Mouse (Mus musculus): ENCODE data around the gene Rnf149. TPM values are rescaled to one million over a fixed set of nuclear protein-coding genes. Genes with fewer than 3 reads are reported as not detected.
"Not testable (repeated sequence)": the region's sequence is repeated elsewhere in the genome, so short reads cannot be mapped to it uniquely, and the experiment has no call there.

Gene Rnf149
- polyA plus RNA-seq, 1 experiment from 2014 or later, result 31.1 TPM

- H3K27ac ChIP-seq (replicated peaks); H3K9me3 ChIP-seq; H3K4me2 ChIP-seq; H3K9ac ChIP-seq; H3K4me1 ChIP-seq (replicated peaks); H3K36me3 ChIP-seq; H3K4me3 ChIP-seq; H3K27me3 ChIP-seq; ATAC-seq (ENCODE audit: low read depth): not testable (repeated sequence)
- 93% methylated on average over 9 of the region's 9 CpGs for WGBS
These were observed 19.9 kb upstream of the Rnf149 start for GRCm38 (mm10) chr1:39597135-39597534.

GRCm38 (mm10) chr1:39593836-39594235 is 16.6 kb upstream of the Rnf149 start:
- Histone ChIP-seq H3K27me3 (no peaks in the 10 kb centered on the region), H3K9ac (no peak overlapping the region), H3K9me3 (no peaks in the 10 kb centered on the region), H3K4me3 (no peak overlapping the region), H3K27ac (replicated peaks) (no peak overlapping the region), H3K36me3 (no peaks in the 10 kb centered on the region), H3K4me1 (replicated peaks) (no peaks in the 10 kb centered on the region), H3K4me2 (no peak overlapping the region)
- 74% methylated on average over 10 of the region's 10 CpGs for WGBS
- ATAC-seq (ENCODE audit: low read depth), result no peak

GRCm38 (mm10) chr1:39592090-39592489 is 14.9 kb upstream of the Rnf149 start:
- no peak overlapping the region for H3K4me3 ChIP-seq
- H3K36me3 ChIP-seq, result no peaks in the 10 kb centered on the region
- 80% methylated on average over 4 of the region's 4 CpGs for WGBS
- H3K27me3 ChIP-seq, result no peaks in the 10 kb centered on the region
- no peaks in the 10 kb centered on the region for H3K9me3 ChIP-seq
- ATAC-seq (ENCODE audit: low read depth), result no peak
- H3K9ac ChIP-seq, result no peak overlapping the region
- H3K4me2 ChIP-seq, result no peak overlapping the region
- no peaks in the 10 kb centered on the region for H3K4me1 ChIP-seq (replicated peaks)
- H3K27ac ChIP-seq (replicated peaks), result no peak overlapping the region

GRCm38 (mm10) chr1:39591557-39591956 is 14.4 kb upstream of the Rnf149 start:
- H3K4me3 ChIP-seq; H3K4me1 ChIP-seq (replicated peaks); H3K36me3 ChIP-seq; H3K27ac ChIP-seq (replicated peaks); ATAC-seq (ENCODE audit: low read depth); H3K27me3 ChIP-seq; H3K9ac ChIP-seq; H3K4me2 ChIP-seq; H3K9me3 ChIP-seq: not testable (repeated sequence)
- WGBS, result 61% methylated on average over 1 of the region's 1 CpGs

- H3K4me1 ChIP-seq (replicated peaks), result no peaks in the 10 kb centered on the region
- no peaks in the 10 kb centered on the region for H3K27me3 ChIP-seq
- H3K4me2 ChIP-seq, result no peak overlapping the region
- H3K4me3 ChIP-seq, result no peak overlapping the region
- no peaks in the 10 kb centered on the region for H3K36me3 ChIP-seq
- no peaks in the 10 kb centered on the region for H3K9me3 ChIP-seq
- H3K9ac ChIP-seq, result no peak overlapping the region
- WGBS, result 84% methylated on average over 5 of the region's 5 CpGs
- no peak for ATAC-seq (ENCODE audit: low read depth)
- H3K27ac ChIP-seq (replicated peaks), result no peak overlapping the region
These were observed 13.0 kb upstream of the Rnf149 start for GRCm38 (mm10) chr1:39590193-39590592.

GRCm38 (mm10) chr1:39585416-39585815 is 8.2 kb upstream of the Rnf149 start:
- H3K4me3 ChIP-seq, result no peak overlapping the region
- WGBS, result 84% methylated on average over 9 of the region's 9 CpGs
- no peak overlapping the region for H3K27ac ChIP-seq (replicated peaks)
- H3K27me3 ChIP-seq, result no peaks in the 10 kb centered on the region
- no peak overlapping the region for H3K9ac ChIP-seq
- no peaks in the 10 kb centered on the region for H3K36me3 ChIP-seq
- no peaks in the 10 kb centered on the region for H3K9me3 ChIP-seq
- H3K4me1 ChIP-seq (replicated peaks), result no peaks in the 10 kb centered on the region
- H3K4me2 ChIP-seq, result no peak overlapping the region
- no peak for ATAC-seq (ENCODE audit: low read depth)

GRCm38 (mm10) chr1:39583173-39583572 is 6.0 kb upstream of the Rnf149 start:
- Histone ChIP-seq H3K9me3 (no peaks in the 10 kb centered on the region), H3K9ac (no peak overlapping the region), H3K4me2 (no peak overlapping the region), H3K4me3 (no peak overlapping the region), H3K27ac (replicated peaks) (no peak overlapping the region), H3K36me3 (no peaks in the 10 kb centered on the region), H3K4me1 (replicated peaks) (no peaks in the 10 kb centered on the region), H3K27me3 (no peaks in the 10 kb centered on the region)
- no peak for ATAC-seq (ENCODE audit: low read depth)
- 88% methylated on average over 9 of the region's 9 CpGs for WGBS

- no peak for ATAC-seq (ENCODE audit: low read depth)
These were observed 4.0 kb upstream of the Rnf149 start for GRCm38 (mm10) chr1:39581215-39581614.

GRCm38 (mm10) chr1:39579139-39579538 is 1.9 kb upstream of the Rnf149 start:
- Histone ChIP-seq H3K27ac (replicated peaks) (no peak overlapping the region), H3K4me2 (no peak overlapping the region), H3K9ac (no peak overlapping the region), H3K4me1 (replicated peaks) (peaks cover 23% of the 10 kb centered on the region), H3K27me3 (no peaks in the 10 kb centered on the region), H3K4me3 (no peak overlapping the region), H3K9me3 (no peaks in the 10 kb centered on the region), H3K36me3 (no peaks in the 10 kb centered on the region)
- ATAC-seq (ENCODE audit: low read depth), result no peak
- 86% methylated on average over 6 of the region's 6 CpGs for WGBS

More at GRCm38 (mm10) chr1:39581215-39581614, 4.0 kb upstream of the Rnf149 start:
- Histone ChIP-seq H3K27ac (replicated peaks) (no peak overlapping the region), H3K9me3 (no peaks in the 10 kb centered on the region), H3K4me2 (no peak overlapping the region), H3K4me3 (no peak overlapping the region), H3K4me1 (replicated peaks) (peaks cover 5% of the 10 kb centered on the region; the same call in 1 of the 2 replicates), H3K9ac (no peak overlapping the region), H3K36me3 (no peaks in the 10 kb centered on the region), H3K27me3 (no peaks in the 10 kb centered on the region)
- 81% methylated on average over 2 of the region's 3 CpGs for WGBS

- Histone ChIP-seq H3K9ac (no peak overlapping the region), H3K36me3 (no peaks in the 10 kb centered on the region), H3K9me3 (no peaks in the 10 kb centered on the region), H3K4me2 (no peak overlapping the region), H3K4me3 (no peak overlapping the region), H3K27me3 (no peaks in the 10 kb centered on the region), H3K4me1 (replicated peaks) (peaks cover 23% of the 10 kb centered on the region), H3K27ac (replicated peaks) (no peak overlapping the region)
- 90% methylated on average over 5 of the region's 5 CpGs for WGBS
- no peak for ATAC-seq (ENCODE audit: low read depth)
These were observed 1.2 kb upstream of the Rnf149 start for GRCm38 (mm10) chr1:39578446-39578845.

- under 1% methylated on average over 85 of the region's 88 CpGs for WGBS
- H3K9me3 ChIP-seq, result no peaks in the 10 kb centered on the region
- H3K36me3 ChIP-seq, result no peaks in the 10 kb centered on the region
- peak overlapping the region; percentile 99 for H3K27ac ChIP-seq (replicated peaks)
- H3K4me3 ChIP-seq, result peak overlapping the region; percentile 68
- ATAC-seq (ENCODE audit: low read depth), result peak; percentile 88
- peak overlapping the region; percentile 80 for H3K4me2 ChIP-seq
- peaks cover 25% of the 10 kb centered on the region for H3K4me1 ChIP-seq (replicated peaks)
- H3K9ac ChIP-seq, result peak overlapping the region; percentile 96
- no peaks in the 10 kb centered on the region for H3K27me3 ChIP-seq
These were observed 568 bp downstream of the Rnf149 start for GRCm38 (mm10) chr1:39576431-39577243.

GRCm38 (mm10) chr1:39575778-39576375 is 1.3 kb downstream of the Rnf149 start:
- Histone ChIP-seq H3K36me3 (no peaks in the 10 kb centered on the region), H3K4me1 (replicated peaks) (peaks cover 30% of the 10 kb centered on the region), H3K9ac (peak overlapping the region; percentile 96), H3K4me3 (peak overlapping the region; percentile 68), H3K9me3 (no peaks in the 10 kb centered on the region), H3K4me2 (peak overlapping the region; percentile 80), H3K27me3 (no peaks in the 10 kb centered on the region), H3K27ac (replicated peaks) (0 out of 2 replicates have a peak overlapping the region, but pooled peaks have one; percentile 10)
- no peak for ATAC-seq (ENCODE audit: low read depth)
- WGBS, result 18% methylated on average over 8 of the region's 8 CpGs

Measured in neural tube, embryonic 13.5 days (tissue).